Mouse (Mus musculus) ES-E14 (cell line): ENCODE measurements around the gene Ly6g. TPM values are rescaled to one million over a fixed set of nuclear protein-coding genes. Genes with fewer than 3 reads are reported as not detected.
"Not testable (repeated sequence)": the region's sequence is repeated elsewhere in the genome, so short reads cannot be mapped to it uniquely, and the experiment has no call there.

ENCODE experiments used
- DNase-seq: peaks from one replicate; pipeline ENCODE4 v3.0.0-alpha.2; 2013; ENCODE audit warnings: low read depth, low spot score
- H3K27ac ChIP-seq: 2 replicates; pipeline ENCODE4 v1.5.1; 2012; ENCODE audit warnings: low read depth, mild to moderate bottlenecking, low read length, moderate library complexity, mixed read lengths; ENCODE audit not compliant: poor library complexity, insufficient read depth, severe bottlenecking
- H3K36me3 ChIP-seq: 2 replicates; pipeline ENCODE4 v1.6.1; 2012; ENCODE audit warnings: mild to moderate bottlenecking, low read length, moderate library complexity, mixed read lengths; ENCODE audit not compliant: control insufficient read depth, poor library complexity, insufficient read depth, severe bottlenecking
- H3K4me1 ChIP-seq, 2 experiments: fragments of 150-350 bp in 1 of 2; sonication (generic) in 1 of 2; 2 replicates each; pipeline ENCODE4 v1.6.1; 2012; ENCODE audit warnings: low read length in 2 of 2, mild to moderate bottlenecking in 1 of 2, mixed read lengths in 1 of 2; ENCODE audit not compliant: control insufficient read depth in 2 of 2, insufficient read depth in 2 of 2, poor library complexity in 1 of 2
- H3K4me3 ChIP-seq, 2 experiments: fragments of 150-350 bp in 1 of 2; sonication (generic) in 1 of 2; 2 replicates each; pipeline ENCODE4 v1.5.1; 2012; ENCODE audit warnings: low read length in 2 of 2, low read depth in 1 of 2, mild to moderate bottlenecking in 1 of 2, mixed read lengths in 1 of 2; ENCODE audit not compliant: insufficient read depth in 1 of 2, poor library complexity in 1 of 2, severe bottlenecking in 1 of 2
- H3K9ac ChIP-seq: 2 replicates; pipeline ENCODE4 v1.6.1; 2012; ENCODE audit warnings: low read depth, mild to moderate bottlenecking, low read length, mixed read lengths; ENCODE audit not compliant: poor library complexity, insufficient read depth, severe bottlenecking
- H3K9me3 ChIP-seq: fragments of 150-350 bp; sonication (generic); 2 replicates; pipeline ENCODE4 v1.6.1; 2012; ENCODE audit warnings: low read depth, mild to moderate bottlenecking, low read length; ENCODE audit not compliant: control insufficient read depth, insufficient read depth
- CHD2 ChIP-seq: IDR thresholded peaks from 2 replicates; pipeline ENCODE4 v1.6.1; 2014; ENCODE audit warnings: mild to moderate bottlenecking, low read depth, low read length, inconsistent platforms
- HCFC1 ChIP-seq: IDR thresholded peaks from 2 replicates; pipeline ENCODE4 v1.6.1; 2012; ENCODE audit warnings: low read length, inconsistent platforms, borderline replicate concordance; ENCODE audit not compliant: insufficient read depth
- MAFK ChIP-seq: IDR thresholded peaks from 2 replicates; pipeline ENCODE4 v1.6.1; 2014; ENCODE audit warnings: mild to moderate bottlenecking, low read depth, low read length, inconsistent platforms; ENCODE audit not compliant: insufficient read depth
- ZC3H11A ChIP-seq: IDR thresholded peaks from 2 replicates; pipeline ENCODE4 v1.6.1; 2012; ENCODE audit warnings: low read depth, mild to moderate bottlenecking, inconsistent platforms, low read length, borderline replicate concordance
- ZNF384 ChIP-seq: IDR thresholded peaks from 2 replicates; pipeline ENCODE4 v1.6.1; 2012; ENCODE audit warnings: low read depth, low read length, inconsistent platforms
- in situ Hi-C, 2 experiments: fragments of 600-800 bp; cut with MboI; formaldehyde crosslinking; loops; one replicate each; pipeline ENCODE4 v1.15.1; 2025; ENCODE audit warnings: low sequenced_read_pairs in 2 of 2, inconsistent platforms in 1 of 2; ENCODE audit not compliant: unreplicated experiment in 2 of 2
- total RNA-seq: library from RNA; depleted of rRNA; stranded (reverse); fragments of 300-350 nt; gene quantifications from 2 replicates; pipeline ENCODE4 v1.2.3, GENCODE M21; 2012; rRNA removed

Gene Ly6g
- total RNA-seq = not detected in 2 replicates

DNA sequence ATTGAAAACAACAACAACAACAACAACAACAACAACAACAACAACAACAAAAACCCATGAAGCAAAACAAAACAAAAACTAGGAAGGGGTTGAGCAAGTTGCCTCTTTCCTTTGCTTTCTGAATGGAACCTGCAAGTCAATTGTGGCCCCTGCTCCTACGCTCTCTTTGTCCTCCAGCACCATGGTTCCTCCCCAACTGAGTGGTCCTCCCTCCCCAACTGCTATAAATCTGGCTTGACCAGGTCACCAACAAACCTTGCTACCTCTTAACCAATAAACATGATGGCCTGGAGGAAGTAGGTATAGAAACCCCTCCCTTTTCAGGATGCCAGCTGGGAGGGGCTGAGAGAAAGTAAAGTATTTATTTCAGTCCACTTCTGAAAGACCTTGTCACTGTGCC, at the start of gene Ly6g:
Gene Ly6g (plus strand): TSS at position 301 of the 400 bp plus-strand sequence.
- Histone ChIP-seq H3K9me3 (no peaks in the 10 kb centered on the region; the same call in 1 of the 2 replicates), H3K27ac (no peak within 1 kb of the TSS), H3K4me1 (no peaks in the 10 kb centered on the region), H3K36me3 (no peaks in the 10 kb centered on the region), H3K9ac (no peak within 1 kb of the TSS), H3K4me3 (no peak within 1 kb of the TSS)
- DNase-seq = no peak
- in situ Hi-C loops = no loop called here
- TF ChIP-seq MAFK = no peak
- no peak for TF ChIP-seq ZNF384
- TF ChIP-seq ZC3H11A = no peak
- TF ChIP-seq CHD2 = no peak
- TF ChIP-seq HCFC1 = no peak

DNA sequence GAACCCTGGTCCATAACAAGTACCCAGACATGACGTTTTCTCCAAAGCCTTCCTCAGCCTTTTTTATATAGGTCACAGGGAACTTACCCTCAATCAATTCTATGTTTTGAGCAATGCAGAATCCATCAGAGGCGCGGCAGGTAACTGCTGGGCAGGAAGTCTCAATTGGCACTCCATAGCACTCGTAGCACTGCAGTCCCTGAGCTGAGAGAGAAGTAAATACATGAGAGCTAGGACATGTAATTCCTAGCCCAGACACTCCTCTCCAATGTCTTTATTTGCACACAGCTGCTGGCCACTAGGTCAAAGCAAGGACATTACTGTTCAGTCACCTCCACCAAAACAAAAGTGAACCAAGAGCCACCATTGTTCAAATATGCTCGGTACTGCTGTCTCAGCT, 44.6 kb upstream of the Ly6g start:
- in situ Hi-C loops, H3K4me1 ChIP-seq, H3K36me3 ChIP-seq, DNase-seq, H3K4me3 ChIP-seq, H3K27ac ChIP-seq, H3K9ac ChIP-seq, H3K9me3 ChIP-seq: not testable (repeated sequence)

DNA sequence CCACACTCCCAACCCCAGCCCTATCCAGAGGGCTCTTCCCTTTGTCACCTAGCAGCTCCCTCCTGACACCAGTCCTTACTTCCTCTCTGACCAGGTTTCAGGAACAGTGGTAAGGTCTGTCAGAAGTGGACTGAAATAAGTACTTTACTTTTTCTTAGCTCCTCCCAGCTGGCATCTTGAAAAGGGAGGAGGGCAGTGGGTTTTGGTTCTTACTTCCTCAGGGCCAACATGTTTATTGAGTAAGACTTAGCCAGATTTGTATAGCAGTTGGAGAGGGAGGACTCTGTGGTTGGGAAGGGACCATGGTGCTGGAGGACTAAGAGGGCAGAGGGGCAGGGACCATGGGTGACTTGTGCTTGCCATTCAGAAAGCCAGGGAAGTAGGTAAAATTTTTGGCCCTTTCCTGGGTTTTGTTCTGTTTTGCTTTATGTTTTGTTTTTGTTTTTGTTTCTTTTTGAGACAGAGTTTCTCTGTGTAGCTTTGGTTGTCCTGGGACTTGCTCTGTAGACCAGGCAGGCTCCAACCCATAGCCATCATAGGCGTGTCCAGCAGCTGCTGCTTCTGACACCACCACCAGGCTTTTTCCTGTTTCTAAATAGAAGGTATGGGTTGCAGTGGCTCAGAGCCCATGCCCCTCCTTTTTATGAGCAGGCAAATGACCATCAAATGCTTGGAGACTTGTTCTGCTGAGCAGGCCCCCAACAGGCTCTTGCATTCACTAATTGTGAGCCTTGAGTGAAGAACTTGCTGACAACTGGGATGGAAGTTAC, 43.0 kb upstream of the Ly6g start, which contains the start of gene Ly6c2:
Gene Ly6c2 (minus strand): TSS at position 110 of the 770 bp plus-strand sequence.
- H3K4me3 ChIP-seq, DNase-seq, H3K4me1 ChIP-seq, H3K36me3 ChIP-seq, H3K27ac ChIP-seq, H3K9me3 ChIP-seq, H3K9ac ChIP-seq, in situ Hi-C loops: not testable (repeated sequence)

DNA sequence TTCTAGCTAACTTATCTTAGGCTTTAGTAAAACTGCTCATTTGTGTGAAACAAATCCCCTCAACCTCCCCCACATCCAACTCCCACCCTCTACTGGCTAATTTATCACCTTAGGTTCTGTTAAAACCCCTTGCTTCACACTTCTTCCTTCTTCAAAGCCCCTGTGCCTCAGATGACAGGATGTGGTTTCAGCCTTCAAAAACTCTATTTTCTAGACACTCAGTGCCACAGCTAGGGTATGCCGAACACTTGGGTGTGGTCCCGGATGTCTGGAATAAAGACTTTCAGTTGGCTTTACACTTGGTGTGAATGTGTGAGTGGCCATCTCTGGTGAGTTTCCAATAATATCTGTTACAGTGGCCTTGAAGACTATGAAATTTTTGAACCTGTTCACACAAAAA, 38.5 kb upstream of the Ly6g start:
- no peaks in the 10 kb centered on the region for H3K36me3 ChIP-seq
- in situ Hi-C loops = no loop called here
- DNase-seq = no peak

DNA sequence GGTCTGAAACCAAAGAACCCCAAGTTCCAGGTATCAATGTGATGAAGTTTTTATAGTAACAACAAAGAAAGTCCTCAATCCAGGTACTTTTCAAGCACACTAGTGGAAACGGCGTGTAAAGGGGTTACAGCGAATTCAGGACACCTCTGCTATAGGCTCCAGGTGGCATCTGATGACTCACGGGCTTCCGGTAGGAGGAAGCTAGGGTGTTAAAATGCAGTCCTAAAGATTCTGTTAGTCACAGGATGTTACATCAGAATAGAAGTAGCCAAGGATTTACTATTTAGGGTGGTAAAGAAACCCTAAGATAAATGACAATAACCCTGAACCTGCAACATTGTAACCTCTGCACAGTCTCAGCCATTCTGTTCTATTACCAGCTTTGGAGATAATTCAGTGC, 37.6 kb upstream of the Ly6g start:
- H3K9me3 ChIP-seq, H3K36me3 ChIP-seq, H3K4me3 ChIP-seq, H3K27ac ChIP-seq, in situ Hi-C loops, H3K9ac ChIP-seq, DNase-seq, H3K4me1 ChIP-seq: not testable (repeated sequence)

More for the DNA sequence above, 38.5 kb upstream of the Ly6g start:
- no peaks in the 10 kb centered on the region for H3K9me3 ChIP-seq
- no peaks in the 10 kb centered on the region for H3K4me1 ChIP-seq
- H3K9ac ChIP-seq = no peak overlapping the region
- TF ChIP-seq CHD2 (no peak), ZC3H11A (no peak), ZNF384 (no peak), HCFC1 (no peak), MAFK (no peak)
- H3K27ac ChIP-seq = no peak overlapping the region
- no peak overlapping the region for H3K4me3 ChIP-seq

DNA sequence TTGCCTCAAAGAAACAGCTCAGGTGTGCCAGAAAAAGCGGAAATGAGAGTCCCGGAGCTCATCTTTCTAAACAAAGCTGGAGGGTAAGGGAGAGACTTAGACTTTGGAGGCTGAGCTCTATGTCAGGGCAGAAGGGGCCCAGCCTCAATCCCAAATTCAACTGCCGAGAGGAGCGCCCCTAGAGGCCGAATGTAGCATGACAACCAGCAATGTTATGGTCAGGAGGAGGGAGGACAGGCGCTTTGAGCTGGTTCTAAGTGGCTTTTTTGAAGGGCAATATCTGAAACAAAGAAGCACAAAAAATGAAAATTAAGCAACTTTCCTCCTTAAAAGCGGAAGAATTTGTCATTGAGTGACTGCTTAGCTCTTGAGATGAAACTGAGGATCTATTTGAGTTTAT, 36.3 kb upstream of the Ly6g start:
- H3K36me3 ChIP-seq, H3K27ac ChIP-seq, in situ Hi-C loops, H3K9ac ChIP-seq, H3K4me1 ChIP-seq, H3K9me3 ChIP-seq, H3K4me3 ChIP-seq: not testable (repeated sequence)
- DNase-seq = peak; percentile 49
